Mouse (Mus musculus) forebrain, postnatal 0 days (tissue): Measurements from ENCODE around the gene Krt23. TPM values are rescaled to one million over a fixed set of nuclear protein-coding genes. Genes with fewer than 3 reads are reported as not detected.

Source experiments
- ATAC-seq: fragments of 200-750 bp; cut with Nextera tagmentation; 2 replicates; pipeline ENCODE4 v1.8.0; 2017; ENCODE audit warnings: mild to moderate bottlenecking, moderate library complexity
- DNase-seq: peaks from one replicate; pipeline ENCODE4 v3.0.0-alpha.2; 2015
- H3K27ac ChIP-seq: fragments of 300-500 bp; sonication (generic); 2 replicates; pipeline ENCODE4 v1.5.1; 2014; ENCODE audit warnings: low read depth, mild to moderate bottlenecking, antibody characterized with exemption, low read length, moderate library complexity, mixed read lengths
- H3K27me3 ChIP-seq: fragments of 300-500 bp; sonication (generic); 2 replicates; pipeline ENCODE4 v1.6.1; 2014; ENCODE audit warnings: mild to moderate bottlenecking, low read length, mixed read lengths; ENCODE audit not compliant: insufficient read depth
- H3K36me3 ChIP-seq: fragments of 300-500 bp; sonication (generic); 2 replicates; pipeline ENCODE4 v1.6.1; 2014; ENCODE audit warnings: mild to moderate bottlenecking, moderate library complexity; ENCODE audit not compliant: insufficient read depth
- H3K4me1 ChIP-seq: fragments of 300-500 bp; sonication (generic); 2 replicates; pipeline ENCODE4 v1.6.1; 2014; ENCODE audit warnings: antibody characterized with exemption; ENCODE audit not compliant: insufficient read depth
- H3K4me2 ChIP-seq: fragments of 300-500 bp; sonication (generic); 2 replicates; pipeline ENCODE4 v1.6.1; 2014; ENCODE audit warnings: low read depth, mild to moderate bottlenecking, moderate library complexity
- H3K4me3 ChIP-seq: fragments of 300-500 bp; sonication (generic); 2 replicates; pipeline ENCODE4 v1.5.1; 2014; ENCODE audit warnings: low read depth, low read length, mixed read lengths
- H3K9ac ChIP-seq: fragments of 300-500 bp; sonication (generic); 2 replicates; pipeline ENCODE4 v1.6.1; 2014; ENCODE audit warnings: mild to moderate bottlenecking
- H3K9me3 ChIP-seq: fragments of 300-500 bp; sonication (generic); 2 replicates; pipeline ENCODE4 v1.6.1; 2016; ENCODE audit warnings: low read length
- CTCF ChIP-seq: sonication (generic); IDR thresholded peaks from 2 replicates; pipeline ENCODE4 v1.5.1; 2016; ENCODE audit warnings: antibody characterized with exemption, control low read depth, low read depth
- whole genome bisulfite sequencing: fragments of 180-500 bp; shearing (Covaris S2); extraction: QIAGEN DNeasy Blood & Tissue Kit; methylation state at CpG from one replicate; pipeline ENCODE4 v1.1.7; 2014; 5-methylcytosine and 5-hydroxymethylcytosine counted together
- polyA plus RNA-seq: library from polyadenylated mRNA; unstranded; fragments of >200 nt; fragmentation: Nextera tagmentation; extraction: Ambion mirVana; gene quantifications from 2 replicates; pipeline ENCODE4 v1.2.1, GENCODE M21; 2015
- total RNA-seq: library from RNA; depleted of rRNA; stranded (reverse); fragments of >200 nt; gene quantifications from 2 replicates; pipeline ENCODE4 v1.2.3, GENCODE M21; 2014; rRNA removed

The Krt23 gene
- 0.08 TPM in 1 of 2 replicates, not detected in the other for total RNA-seq
- 0.20 and 0.53 TPM in 2 replicates for polyA plus RNA-seq

GRCm38 (mm10) chr11:99492733-99493573 lies at the start of gene Krt23:
Gene Krt23, minus strand, starts transcription at chr11:99493137.
- Histone ChIP-seq H3K4me3 (no peak within 1 kb of the TSS), H3K27ac (no peak within 1 kb of the TSS), H3K36me3 (no peaks in the 10 kb centered on the region), H3K4me2 (no peak within 1 kb of the TSS), H3K9me3 (no peaks in the 10 kb centered on the region), H3K4me1 (no peaks in the 10 kb centered on the region), H3K27me3 (no peaks in the 10 kb centered on the region), H3K9ac (no peak within 1 kb of the TSS)
- no peak for ATAC-seq
- TF ChIP-seq CTCF = no peak
- no peak for DNase-seq
- WGBS = 86% methylated on average over 22 of the region's 22 CpGs

DNA sequence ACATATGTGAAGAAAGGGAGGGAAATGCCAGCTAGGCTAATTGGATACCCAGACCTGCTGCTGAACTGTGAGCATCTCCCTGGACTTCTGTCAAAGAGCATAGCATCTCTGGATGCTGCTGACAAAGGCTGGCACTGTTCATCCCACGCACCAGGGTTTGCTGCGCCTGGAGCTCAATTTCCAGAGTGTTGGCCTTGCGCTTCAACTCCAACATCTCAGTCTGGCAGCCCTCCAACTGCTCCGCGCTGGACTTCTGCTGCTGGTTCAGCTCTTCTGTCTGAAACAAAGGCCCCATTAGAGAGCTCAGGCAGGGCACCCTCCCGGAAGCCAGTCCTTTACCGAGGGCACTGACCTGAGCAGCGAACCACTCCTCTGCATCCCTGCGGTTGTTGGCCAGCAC lies 46.8 kb upstream of the Krt23 start:
- Histone ChIP-seq H3K9me3 (no peaks in the 10 kb centered on the region), H3K27me3 (no peaks in the 10 kb centered on the region), H3K4me3 (no peak overlapping the region), H3K36me3 (no peaks in the 10 kb centered on the region), H3K9ac (no peak overlapping the region), H3K4me2 (no peak overlapping the region), H3K27ac (no peak overlapping the region), H3K4me1 (no peaks in the 10 kb centered on the region)
- DNase-seq (peak; percentile 22), ATAC-seq (peak; percentile 45; the same call in 1 of the 2 replicates)
- WGBS = 27% methylated on average over 9 of the region's 9 CpGs
- TF ChIP-seq CTCF = no peak

- Histone ChIP-seq H3K9ac (no peak within 1 kb of the TSS), H3K4me2 (no peak within 1 kb of the TSS), H3K9me3 (no peaks in the 10 kb centered on the region), H3K27ac (no peak within 1 kb of the TSS), H3K4me1 (no peaks in the 10 kb centered on the region), H3K36me3 (no peaks in the 10 kb centered on the region), H3K4me3 (no peak within 1 kb of the TSS), H3K27me3 (no peaks in the 10 kb centered on the region)
- 88% methylated on average over 13 of the region's 13 CpGs for WGBS
- DNase-seq (no peak), ATAC-seq (no peak)
- TF ChIP-seq CTCF = no peak
Measured at GRCm38 (mm10) chr11:99521288-99521860, 28.4 kb upstream of the Krt23 start, which contains the start of gene Krt39. Gene Krt39, minus strand, starts transcription at chr11:99521338.

- TF ChIP-seq CTCF = no peak
- H3K4me2 ChIP-seq = no peak overlapping the region
- no peak for DNase-seq
- no peaks in the 10 kb centered on the region for H3K36me3 ChIP-seq
- H3K4me3 ChIP-seq = no peak overlapping the region
- H3K9me3 ChIP-seq = no peaks in the 10 kb centered on the region
- H3K9ac ChIP-seq = no peak overlapping the region
- H3K27me3 ChIP-seq = no peaks in the 10 kb centered on the region
- WGBS = 90% methylated on average over 8 of the region's 8 CpGs
- ATAC-seq = no peak
- no peak overlapping the region for H3K27ac ChIP-seq
- no peaks in the 10 kb centered on the region for H3K4me1 ChIP-seq
Measured at GRCm38 (mm10) chr11:99514098-99514497, 21.2 kb upstream of the Krt23 start.

- WGBS = 51% methylated on average over 9 of the region's 9 CpGs
- H3K4me2 ChIP-seq = no peak overlapping the region
- no peaks in the 10 kb centered on the region for H3K9me3 ChIP-seq
- DNase-seq = peak; percentile 0
- no peaks in the 10 kb centered on the region for H3K4me1 ChIP-seq
- H3K27me3 ChIP-seq = no peaks in the 10 kb centered on the region
- no peak for TF ChIP-seq CTCF
- ATAC-seq = no peak
- no peaks in the 10 kb centered on the region for H3K36me3 ChIP-seq
- H3K27ac ChIP-seq = no peak overlapping the region
- H3K4me3 ChIP-seq = no peak overlapping the region
- H3K9ac ChIP-seq = no peak overlapping the region
Measured at GRCm38 (mm10) chr11:99500095-99500805, 7.3 kb upstream of the Krt23 start.

DNA sequence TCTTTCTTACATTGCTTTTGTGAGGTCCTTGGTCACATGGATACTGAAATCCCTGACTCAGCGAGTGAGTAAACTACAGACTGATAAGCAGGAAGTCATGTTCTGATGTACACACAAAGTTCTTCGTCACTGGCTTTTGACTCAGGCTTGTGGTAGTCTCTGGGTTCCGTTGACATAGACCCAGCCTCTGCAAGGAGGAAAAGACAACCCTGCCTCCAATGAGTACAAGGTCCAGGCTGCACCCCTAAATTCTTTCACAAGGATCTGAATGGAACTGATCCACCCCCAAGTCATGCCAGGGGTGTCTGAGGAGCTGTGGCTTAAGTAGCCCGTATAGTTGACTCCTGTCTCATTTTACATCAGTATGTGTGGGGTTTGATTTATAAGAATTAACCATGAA lies 3.5 kb upstream of the Krt23 start:
- no peaks in the 10 kb centered on the region for H3K4me1 ChIP-seq
- TF ChIP-seq CTCF = no peak
- no peaks in the 10 kb centered on the region for H3K9me3 ChIP-seq
- H3K9ac ChIP-seq = no peak overlapping the region
- WGBS = 90% methylated on average over 4 of the region's 4 CpGs
- H3K27ac ChIP-seq = no peak overlapping the region
- H3K4me3 ChIP-seq = no peak overlapping the region
- H3K27me3 ChIP-seq = no peaks in the 10 kb centered on the region
- no peaks in the 10 kb centered on the region for H3K36me3 ChIP-seq
- H3K4me2 ChIP-seq = no peak overlapping the region
- DNase-seq (no peak), ATAC-seq (no peak)
